Mouse (Mus musculus) kidney, embryonic 14.5 days (tissue): Measurements from ENCODE around the gene Mrpl38. TPM values are rescaled to one million over a fixed set of nuclear protein-coding genes. Genes with fewer than 3 reads are reported as not detected.

Source experiments
- ATAC-seq: fragments of 200-750 bp; cut with Nextera tagmentation; 2 replicates; pipeline ENCODE4 v1.8.0; 2017; ENCODE audit warnings: moderate number of reproducible peaks, mild to moderate bottlenecking, moderate TSS enrichment, moderate library complexity; ENCODE audit not compliant: low FRiP score, low TSS enrichment
- H3K27ac ChIP-seq: fragments of 300-500 bp; sonication (generic); 2 replicates; pipeline ENCODE4 v1.5.1; 2014; ENCODE audit warnings: low read depth, mild to moderate bottlenecking, low read length, moderate library complexity, mixed read lengths
- H3K27me3 ChIP-seq: fragments of 300-500 bp; sonication (generic); 2 replicates; pipeline ENCODE4 v1.6.1; 2014; ENCODE audit warnings: mild to moderate bottlenecking, low read length; ENCODE audit not compliant: control insufficient read depth, insufficient read depth
- H3K36me3 ChIP-seq: fragments of 300-500 bp; sonication (generic); 2 replicates; pipeline ENCODE4 v1.6.1; 2014; ENCODE audit warnings: low read length, mixed read lengths; ENCODE audit not compliant: control insufficient read depth, insufficient read depth
- H3K4me1 ChIP-seq: fragments of 300-500 bp; sonication (generic); 2 replicates; pipeline ENCODE4 v1.6.1; 2014; ENCODE audit warnings: low read length, mixed read lengths; ENCODE audit not compliant: control insufficient read depth, insufficient read depth
- H3K4me2 ChIP-seq: fragments of 300-500 bp; sonication (generic); replicated peaks from 2 replicates; pipeline ENCODE4 v1.6.1; 2014; ENCODE audit warnings: low read depth, mild to moderate bottlenecking, low read length
- H3K4me3 ChIP-seq: fragments of 300-500 bp; sonication (generic); 2 replicates; pipeline ENCODE4 v1.5.1; 2014; ENCODE audit warnings: mild to moderate bottlenecking, low read length
- H3K9ac ChIP-seq: fragments of 300-500 bp; sonication (generic); 2 replicates; pipeline ENCODE4 v1.6.1; 2014; ENCODE audit warnings: low read depth, mild to moderate bottlenecking, low read length, moderate library complexity
- H3K9me3 ChIP-seq: fragments of 300-500 bp; sonication (generic); 2 replicates; pipeline ENCODE4 v1.6.1; 2016; ENCODE audit warnings: low read length; ENCODE audit not compliant: control insufficient read depth
- WGBS: fragments of 180-500 bp; shearing (Covaris S2); extraction: QIAGEN DNeasy Blood & Tissue Kit; methylation state at CpG from one replicate; pipeline ENCODE4 v1.1.7; 2014; 5-methylcytosine and 5-hydroxymethylcytosine counted together
- polyA plus RNA-seq: library from polyadenylated mRNA; unstranded; fragments of >200 nt; fragmentation: Nextera tagmentation; extraction: Ambion mirVana; gene quantifications from 2 replicates; pipeline ENCODE4 v1.2.1, GENCODE M21; 2014

Mrpl38 gene
- 111 and 114 TPM in 2 replicates for polyA plus RNA-seq

GRCm38 (mm10) chr11:116138468-116139138 is at the start of gene Mrpl38:
Gene Mrpl38, minus strand, starts transcription at chr11:116138868.
- under 1% methylated on average over 60 of the region's 60 CpGs for WGBS
- Histone ChIP-seq H3K36me3 (peaks cover 46% of the 10 kb centered on the region), H3K4me1 (peaks cover 5% of the 10 kb centered on the region; the same call in 1 of the 2 replicates), H3K4me2 (peak within 1 kb of the TSS; percentile 71), H3K4me3 (peak within 1 kb of the TSS; percentile 98), H3K27ac (peak within 1 kb of the TSS; percentile 76), H3K9me3 (no peaks in the 10 kb centered on the region), H3K27me3 (no peaks in the 10 kb centered on the region), H3K9ac (peak within 1 kb of the TSS; percentile 84)
- peak; percentile 96 for ATAC-seq

DNA sequence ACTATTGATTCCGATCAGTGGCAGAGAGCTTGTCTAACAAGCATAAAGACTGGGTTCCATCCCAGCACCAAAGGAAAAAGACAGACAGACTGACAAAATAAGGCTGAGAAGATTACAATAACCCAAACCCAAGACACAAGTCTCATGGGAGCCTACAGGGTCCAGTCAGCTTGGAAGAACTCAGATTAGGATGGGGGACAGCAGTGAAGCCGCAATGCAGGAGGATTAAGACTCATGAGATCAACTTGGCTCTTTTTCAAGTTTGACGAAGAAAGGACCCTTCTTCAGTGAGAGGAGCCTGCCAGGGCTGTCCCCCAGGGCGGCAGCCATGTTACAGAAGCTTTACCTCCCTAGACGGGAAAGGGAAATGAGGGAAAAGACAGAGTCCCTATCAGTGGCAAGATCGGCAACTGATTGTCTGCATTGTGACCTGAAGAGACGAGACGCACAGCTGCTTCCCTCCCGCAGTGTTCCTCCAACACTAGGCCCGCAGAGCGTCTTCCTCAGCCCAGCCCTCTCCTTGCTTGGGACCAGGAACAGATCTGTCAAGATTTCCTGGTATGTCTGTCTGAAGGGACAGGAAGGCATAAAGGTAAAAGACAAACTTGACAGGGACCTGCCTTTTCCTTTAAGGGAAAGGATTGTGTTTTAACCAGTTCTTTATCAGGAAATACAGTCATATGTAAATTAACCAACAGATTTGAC is 48.7 kb upstream of the Mrpl38 start:
- no peak overlapping the region for H3K9ac ChIP-seq
- H3K9me3 ChIP-seq = no peaks in the 10 kb centered on the region
- 72% methylated on average over 11 of the region's 11 CpGs for WGBS
- no peaks in the 10 kb centered on the region for H3K27me3 ChIP-seq
- H3K4me2 ChIP-seq = no peak overlapping the region
- ATAC-seq = no peak
- H3K27ac ChIP-seq = no peak overlapping the region
- H3K4me1 ChIP-seq = no peaks in the 10 kb centered on the region
- no peak overlapping the region for H3K4me3 ChIP-seq
- H3K36me3 ChIP-seq = peaks cover 37% of the 10 kb centered on the region

GRCm38 (mm10) chr11:116186360-116186759 is 47.7 kb upstream of the Mrpl38 start:
- H3K4me1 ChIP-seq = no peaks in the 10 kb centered on the region
- no peak for ATAC-seq
- peaks cover 37% of the 10 kb centered on the region for H3K36me3 ChIP-seq
- H3K9me3 ChIP-seq = no peaks in the 10 kb centered on the region
- H3K9ac ChIP-seq = no peak overlapping the region
- whole genome bisulfite sequencing = 92% methylated on average over 11 of the region's 11 CpGs
- no peak overlapping the region for H3K27ac ChIP-seq
- no peaks in the 10 kb centered on the region for H3K27me3 ChIP-seq
- no peak overlapping the region for H3K4me3 ChIP-seq
- H3K4me2 ChIP-seq = no peak overlapping the region

GRCm38 (mm10) chr11:116185836-116186235 is 47.2 kb upstream of the Mrpl38 start:
- H3K27me3 ChIP-seq = no peaks in the 10 kb centered on the region
- no peak overlapping the region for H3K4me3 ChIP-seq
- H3K36me3 ChIP-seq = peaks cover 37% of the 10 kb centered on the region
- no peak for ATAC-seq
- WGBS = 92% methylated on average over 3 of the region's 3 CpGs
- no peaks in the 10 kb centered on the region for H3K9me3 ChIP-seq
- H3K27ac ChIP-seq = no peak overlapping the region
- H3K4me2 ChIP-seq = no peak overlapping the region
- H3K9ac ChIP-seq = no peak overlapping the region
- H3K4me1 ChIP-seq = no peaks in the 10 kb centered on the region

GRCm38 (mm10) chr11:116178411-116179121 is 39.9 kb upstream of the Mrpl38 start:
- Histone ChIP-seq H3K9ac (no peak overlapping the region), H3K9me3 (no peaks in the 10 kb centered on the region), H3K27me3 (no peaks in the 10 kb centered on the region), H3K4me1 (peaks cover 3% of the 10 kb centered on the region; the same call in 1 of the 2 replicates), H3K4me2 (no peak overlapping the region), H3K4me3 (no peak overlapping the region), H3K27ac (no peak overlapping the region), H3K36me3 (peaks cover 55% of the 10 kb centered on the region)
- ATAC-seq = no peak
- WGBS = 92% methylated on average over 20 of the region's 20 CpGs

- ATAC-seq = no peak
- Histone ChIP-seq H3K27me3 (no peaks in the 10 kb centered on the region), H3K27ac (no peak overlapping the region), H3K4me1 (peaks cover 3% of the 10 kb centered on the region; the same call in 1 of the 2 replicates), H3K9me3 (no peaks in the 10 kb centered on the region), H3K9ac (0 out of 2 replicates have a peak overlapping the region, but pooled peaks have one; percentile 7), H3K4me3 (no peak overlapping the region), H3K36me3 (peaks cover 71% of the 10 kb centered on the region), H3K4me2 (no peak overlapping the region)
- WGBS = 85% methylated on average over 7 of the region's 7 CpGs
Measured at GRCm38 (mm10) chr11:116176010-116176409, 37.3 kb upstream of the Mrpl38 start.

GRCm38 (mm10) chr11:116174775-116175448 is 36.2 kb upstream of the Mrpl38 start:
- peaks cover 63% of the 10 kb centered on the region for H3K36me3 ChIP-seq
- H3K9me3 ChIP-seq = no peaks in the 10 kb centered on the region
- WGBS = 65% methylated on average over 22 of the region's 22 CpGs
- no peaks in the 10 kb centered on the region for H3K27me3 ChIP-seq
- H3K4me1 ChIP-seq = peaks cover 3% of the 10 kb centered on the region; the same call in 1 of the 2 replicates
- H3K9ac ChIP-seq = no peak overlapping the region
- peak; percentile 68 for ATAC-seq
- H3K27ac ChIP-seq = peak overlapping the region; percentile 76
- H3K4me3 ChIP-seq = no peak overlapping the region
- H3K4me2 ChIP-seq = no peak overlapping the region

DNA sequence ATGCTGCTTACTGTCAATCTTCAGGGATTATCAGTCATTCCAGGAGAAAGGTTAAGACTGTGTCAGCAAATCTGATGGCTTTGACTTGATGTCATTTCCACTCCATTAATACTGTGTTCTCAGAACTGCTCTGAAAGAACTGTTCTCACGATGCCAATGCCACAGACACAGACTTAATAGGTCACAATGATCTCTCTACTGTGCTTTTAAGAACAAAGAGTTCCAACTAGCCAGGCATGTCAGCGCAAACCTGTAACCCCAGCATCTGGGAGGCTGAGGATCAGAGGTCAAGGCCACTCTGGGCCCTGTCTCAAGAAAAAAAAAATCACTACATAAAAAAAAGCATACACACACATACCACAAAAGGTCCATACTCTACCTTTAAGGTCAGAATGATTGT is 33.3 kb upstream of the Mrpl38 start:
- WGBS = 73% methylated on average over 2 of the region's 2 CpGs
- no peak overlapping the region for H3K27ac ChIP-seq
- no peak for ATAC-seq

More for the DNA sequence above, 33.3 kb upstream of the Mrpl38 start:
- Histone ChIP-seq H3K9me3 (no peaks in the 10 kb centered on the region), H3K36me3 (peaks cover 40% of the 10 kb centered on the region), H3K9ac (no peak overlapping the region), H3K27me3 (no peaks in the 10 kb centered on the region), H3K4me2 (no peak overlapping the region), H3K4me1 (peaks cover 5% of the 10 kb centered on the region; the same call in 1 of the 2 replicates), H3K4me3 (no peak overlapping the region)
